Mouse (Mus musculus) lung, postnatal 0 days (tissue): Measurements from ENCODE around the gene Usp9x. TPM values are rescaled to one million over a fixed set of nuclear protein-coding genes. Genes with fewer than 3 reads are reported as not detected.

Experiments
- ATAC-seq: fragments of 200-750 bp; cut with Nextera tagmentation; 2 replicates; pipeline ENCODE4 v1.8.0; 2017; ENCODE audit warnings: moderate library complexity
- DNase-seq: peaks from one replicate; pipeline ENCODE4 v3.0.0-alpha.2; 2016; ENCODE audit warnings: low spot score
- H3K27ac ChIP-seq: fragments of 300-500 bp; sonication (generic); 2 replicates; pipeline ENCODE4 v1.5.1; 2014; ENCODE audit warnings: antibody characterized with exemption, mild to moderate bottlenecking, low read length, mixed read lengths
- H3K27me3 ChIP-seq: fragments of 300-500 bp; sonication (generic); replicated peaks from 2 replicates; pipeline ENCODE4 v1.6.1; 2014; ENCODE audit warnings: low read length, mixed read lengths; ENCODE audit not compliant: insufficient read depth
- H3K36me3 ChIP-seq: fragments of 300-500 bp; sonication (generic); 2 replicates; pipeline ENCODE4 v1.6.1; 2014; ENCODE audit warnings: low read length, mixed read lengths; ENCODE audit not compliant: insufficient read depth
- H3K4me1 ChIP-seq: fragments of 300-500 bp; sonication (generic); 2 replicates; pipeline ENCODE4 v1.6.1; 2014; ENCODE audit warnings: antibody characterized with exemption, low read depth, low read length, mixed read lengths; ENCODE audit not compliant: insufficient read depth
- H3K4me2 ChIP-seq: fragments of 300-500 bp; sonication (generic); replicated peaks from 2 replicates; pipeline ENCODE4 v1.6.1; 2014; ENCODE audit warnings: low read depth, mild to moderate bottlenecking, low read length, moderate library complexity, mixed read lengths
- H3K4me3 ChIP-seq: fragments of 300-500 bp; sonication (generic); 2 replicates; pipeline ENCODE4 v1.5.1; 2014; ENCODE audit warnings: low read depth, low read length
- H3K9ac ChIP-seq: fragments of 300-500 bp; sonication (generic); replicated peaks from 2 replicates; pipeline ENCODE4 v1.6.1; 2014; ENCODE audit warnings: low read depth, mild to moderate bottlenecking
- H3K9me3 ChIP-seq: fragments of 300-500 bp; sonication (generic); 2 replicates; pipeline ENCODE4 v1.6.1; 2016; ENCODE audit warnings: low read length, mixed read lengths
- CTCF ChIP-seq: IDR thresholded peaks from 2 replicates; pipeline ENCODE4 v1.5.1; 2016; ENCODE audit warnings: antibody characterized with exemption, mild to moderate bottlenecking
- EP300 ChIP-seq: IDR thresholded peaks from 2 replicates; pipeline ENCODE4 v1.6.1; 2016; ENCODE audit warnings: antibody characterized with exemption, mild to moderate bottlenecking, control low read depth
- WGBS: fragments of 180-500 bp; shearing (Covaris S2); extraction: QIAGEN DNeasy Blood & Tissue Kit; methylation state at CpG from one replicate; pipeline ENCODE4 v1.1.7; 2014; 5-methylcytosine and 5-hydroxymethylcytosine counted together
- polyA plus RNA-seq: library from polyadenylated mRNA; unstranded; fragments of >200 nt; fragmentation: Nextera tagmentation; extraction: Ambion mirVana; gene quantifications from 2 replicates; pipeline ENCODE4 v1.2.1, GENCODE M21; 2015

Gene Usp9x
- polyA plus RNA-seq, 1 experiment from 2014 or later = 21.0 TPM

DNA sequence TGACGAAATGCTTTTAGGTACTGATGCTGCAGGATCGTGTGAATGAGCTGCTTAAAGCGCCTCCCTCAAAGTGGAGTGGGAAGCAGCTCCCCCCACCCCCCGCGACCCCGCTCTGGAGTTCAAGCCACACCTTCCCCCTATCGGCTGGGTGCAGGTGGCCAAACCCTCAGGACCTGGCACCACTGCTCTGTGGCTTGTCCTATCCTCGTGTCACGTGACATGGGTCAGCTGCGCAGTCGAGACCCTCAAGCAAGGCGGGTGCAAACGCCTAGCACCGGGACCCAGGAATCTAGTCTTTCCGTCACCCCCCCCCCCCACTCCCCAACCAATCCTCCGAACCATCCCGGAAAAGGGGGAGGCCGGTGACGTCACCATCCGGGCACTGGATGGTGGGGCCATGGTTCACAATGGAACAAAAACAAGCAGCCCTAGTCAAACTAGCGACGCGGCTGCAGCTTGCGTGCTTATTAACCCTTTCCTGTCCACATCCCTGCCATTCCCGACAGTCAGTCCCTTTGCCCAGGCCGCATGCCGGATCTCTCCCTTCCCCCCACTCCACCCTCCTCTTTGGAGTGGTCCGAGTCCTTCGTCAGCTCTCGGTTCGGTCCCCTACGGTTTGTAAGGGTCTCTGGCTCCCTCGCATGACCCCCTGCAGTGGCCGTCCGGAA lies 591 bp upstream of the Usp9x start:
- WGBS = 20% methylated on average over 30 of the region's 35 CpGs
- Histone ChIP-seq H3K27me3 (no peaks in the 10 kb centered on the region), H3K27ac (peak overlapping the region; percentile 96), H3K4me3 (peak overlapping the region; percentile 73), H3K4me2 (peak overlapping the region; percentile 42), H3K36me3 (no peaks in the 10 kb centered on the region), H3K9me3 (no peaks in the 10 kb centered on the region), H3K9ac (peak overlapping the region; percentile 60), H3K4me1 (no peaks in the 10 kb centered on the region)
- ATAC-seq (peak; percentile 81), DNase-seq (peak; percentile 94)
- TF ChIP-seq CTCF (0 out of 2 replicates have a peak, but pooled peaks have one; percentile 18), EP300 (peak; percentile 78; the same call in 1 of the 2 replicates)

DNA sequence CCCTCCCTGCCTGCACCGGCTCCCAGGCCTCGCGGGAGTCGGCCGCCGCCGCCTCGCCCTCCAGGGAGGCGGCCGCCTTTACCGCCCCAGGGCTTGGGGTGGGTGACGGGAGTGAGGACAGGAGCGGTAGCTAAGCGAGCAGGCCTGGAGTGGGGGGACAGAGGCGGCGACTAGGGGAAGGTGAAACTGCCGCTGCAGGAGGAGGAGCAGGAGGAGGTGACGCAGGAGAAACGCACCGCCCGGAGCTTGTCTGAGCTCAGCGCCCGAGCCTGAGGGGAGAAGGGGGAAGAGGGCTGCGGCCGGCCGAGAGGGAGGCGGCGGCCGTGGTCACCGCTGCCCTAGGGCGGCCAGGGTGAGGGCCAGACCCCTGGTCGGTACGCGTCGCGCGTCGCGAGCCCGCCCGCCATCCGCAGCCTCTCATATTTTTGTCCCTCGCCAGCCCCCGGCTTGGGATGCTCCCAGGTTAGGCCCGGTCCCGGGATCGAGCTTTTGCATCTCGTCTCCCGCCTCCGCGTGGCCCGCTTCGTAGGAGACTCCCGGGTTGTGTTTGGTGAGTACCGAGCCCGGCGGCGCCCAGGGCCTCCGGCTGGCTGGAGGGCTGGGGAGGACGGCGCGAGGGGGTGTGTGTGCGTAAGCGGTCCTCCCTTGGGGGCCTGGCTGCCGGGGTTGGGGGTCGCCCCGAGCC lies 620 bp downstream of the Usp9x start:
- Histone ChIP-seq H3K4me1 (no peaks in the 10 kb centered on the region), H3K27ac (peak overlapping the region; percentile 95), H3K4me3 (peak overlapping the region; percentile 73), H3K9me3 (no peaks in the 10 kb centered on the region), H3K36me3 (no peaks in the 10 kb centered on the region), H3K4me2 (peak overlapping the region; percentile 56), H3K27me3 (no peaks in the 10 kb centered on the region), H3K9ac (peak overlapping the region; percentile 76)
- no peak for TF ChIP-seq EP300
- ATAC-seq = peak; percentile 63
- 8% methylated on average over 22 of the region's 67 CpGs for WGBS
- peak; percentile 86 for DNase-seq

DNA sequence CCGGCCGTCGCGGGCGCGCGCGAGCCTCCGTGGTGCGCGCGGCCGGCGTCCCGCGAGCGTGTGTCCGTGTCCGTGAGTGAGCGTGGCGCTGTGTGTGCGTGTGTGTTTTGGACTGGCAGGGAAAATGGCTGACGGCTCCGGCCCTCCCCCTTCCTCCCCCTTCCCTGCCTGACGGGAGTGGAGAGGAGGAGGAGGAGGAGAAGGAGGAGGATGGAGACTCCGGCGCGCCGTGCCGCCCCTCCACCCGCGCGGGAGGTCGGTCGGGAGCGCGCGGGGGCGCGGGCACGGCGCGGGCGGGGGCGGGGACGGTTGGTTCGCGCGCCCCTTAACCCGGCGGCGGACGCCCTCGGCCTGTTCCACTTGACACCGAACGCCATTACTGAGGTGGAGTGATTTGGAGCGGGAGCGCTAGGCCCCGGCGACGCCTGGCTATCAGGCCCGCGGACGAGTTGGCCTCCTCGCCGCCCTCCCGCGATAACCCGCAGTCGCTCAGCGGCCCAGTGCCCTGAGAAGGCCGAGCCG lies 1.2 kb downstream of the Usp9x start:
- peak overlapping the region; percentile 56 for H3K4me2 ChIP-seq
- H3K4me1 ChIP-seq = no peaks in the 10 kb centered on the region
- H3K36me3 ChIP-seq = no peaks in the 10 kb centered on the region
- H3K27me3 ChIP-seq = no peaks in the 10 kb centered on the region
- H3K9ac ChIP-seq = peak overlapping the region; percentile 76
- ATAC-seq (peak; percentile 26), DNase-seq (peak; percentile 77)
- WGBS = 14% methylated on average over 21 of the region's 73 CpGs
- peak overlapping the region; percentile 73 for H3K4me3 ChIP-seq
- H3K27ac ChIP-seq = peak overlapping the region; percentile 95
- no peaks in the 10 kb centered on the region for H3K9me3 ChIP-seq
- TF ChIP-seq EP300 (no peak), CTCF (no peak)

DNA sequence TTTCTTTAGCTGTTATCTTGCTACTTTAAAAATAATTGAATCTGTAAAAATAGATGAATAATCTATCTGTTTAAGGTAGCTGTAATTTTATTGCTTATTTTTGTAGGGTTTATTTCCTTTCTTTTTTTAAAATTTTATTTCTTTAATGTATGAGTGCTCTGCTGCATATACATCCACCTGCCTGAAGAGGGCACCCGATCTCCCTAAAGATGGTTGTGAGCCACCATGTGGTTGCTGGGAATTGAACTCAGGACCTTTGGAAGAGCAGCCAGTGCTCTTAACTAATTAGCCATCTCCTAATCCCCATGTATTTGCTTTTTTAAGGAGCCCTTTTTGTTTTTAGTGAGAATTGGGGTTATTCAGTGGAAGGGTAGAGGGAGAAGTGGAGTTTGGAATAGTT lies 14.3 kb downstream of the Usp9x start:
- Histone ChIP-seq H3K9ac (no peak overlapping the region), H3K4me3 (no peak overlapping the region), H3K36me3 (no peaks in the 10 kb centered on the region), H3K27me3 (no peaks in the 10 kb centered on the region), H3K4me1 (no peaks in the 10 kb centered on the region), H3K27ac (no peak overlapping the region), H3K4me2 (no peak overlapping the region), H3K9me3 (no peaks in the 10 kb centered on the region)
- TF ChIP-seq EP300 (no peak), CTCF (0 out of 2 replicates have a peak, but pooled peaks have one; percentile 19)
- 68% methylated on average over 1 of the region's 1 CpGs for WGBS
- ATAC-seq (no peak), DNase-seq (no peak)

DNA sequence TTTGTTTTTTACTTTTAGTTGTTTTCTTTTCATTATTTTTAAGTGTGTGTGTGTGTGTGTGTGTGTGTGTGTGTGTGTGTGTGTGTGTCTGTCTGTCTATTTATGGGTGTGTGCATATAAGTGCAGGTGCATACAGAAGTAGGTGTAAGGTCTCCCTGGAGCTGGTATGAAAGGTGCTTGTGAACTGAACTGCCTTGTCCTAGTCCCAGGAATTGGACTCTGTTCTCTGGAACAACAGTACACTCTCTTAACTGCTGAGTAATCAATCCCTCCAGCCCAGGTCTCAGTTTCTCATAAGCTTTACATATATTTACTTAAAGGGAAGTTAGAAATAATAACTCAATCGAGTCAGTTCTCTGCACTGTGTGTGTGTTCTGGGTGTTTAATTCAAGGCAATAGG lies 25.7 kb downstream of the Usp9x start:
- 73% methylated on average over 1 of the region's 1 CpGs for WGBS
- Histone ChIP-seq H3K9ac (no peak overlapping the region), H3K36me3 (no peaks in the 10 kb centered on the region), H3K27ac (no peak overlapping the region), H3K4me3 (no peak overlapping the region), H3K4me2 (no peak overlapping the region), H3K4me1 (no peaks in the 10 kb centered on the region), H3K9me3 (no peaks in the 10 kb centered on the region), H3K27me3 (no peaks in the 10 kb centered on the region)
- ATAC-seq (no peak), DNase-seq (no peak)
- TF ChIP-seq CTCF = no peak
- no peak for TF ChIP-seq EP300

DNA sequence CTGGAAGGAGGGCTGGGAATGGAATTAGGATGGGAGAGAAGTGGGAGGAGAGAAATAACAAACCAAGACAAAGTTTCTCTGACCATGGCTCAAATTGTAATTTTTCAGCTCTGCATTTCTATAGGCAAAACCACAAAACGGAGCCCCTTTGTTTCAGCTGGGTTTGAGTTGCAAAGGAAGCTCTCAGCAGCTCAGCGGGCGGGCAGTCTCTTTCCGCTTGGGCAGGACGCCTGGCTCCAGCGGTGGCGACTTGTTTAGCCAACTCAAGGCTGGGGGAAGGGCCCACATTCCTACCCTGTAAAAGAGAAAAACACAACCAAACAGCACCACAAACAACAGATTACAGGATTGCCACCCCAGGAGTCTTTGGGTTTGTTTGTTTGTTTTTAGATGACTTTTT lies 135.2 kb downstream of the Usp9x start:
- no peak overlapping the region for H3K4me3 ChIP-seq
- no peak for DNase-seq
- H3K27me3 ChIP-seq = no peaks in the 10 kb centered on the region
- 33% methylated on average over 7 of the region's 7 CpGs for WGBS
- no peak overlapping the region for H3K27ac ChIP-seq
- H3K36me3 ChIP-seq = no peaks in the 10 kb centered on the region
- TF ChIP-seq CTCF = no peak
- TF ChIP-seq EP300 = no peak
- ATAC-seq = no peak
- no peak overlapping the region for H3K9ac ChIP-seq
- no peak overlapping the region for H3K4me2 ChIP-seq
- H3K4me1 ChIP-seq = no peaks in the 10 kb centered on the region
- H3K9me3 ChIP-seq = no peaks in the 10 kb centered on the region
